Mouse (Mus musculus) E14TG2a.4 (cell line): Measurements from ENCODE around the gene Slc16a1.

Experiments used
- CTCF ChIP-seq: conservative IDR thresholded peaks from 2 replicates; pipeline ENCODE4 v1.5.1; 2014; ENCODE audit warnings: low read length
- POU5F1 ChIP-seq: IDR thresholded peaks from 2 replicates; pipeline ENCODE4 v1.6.1; 2014; ENCODE audit warnings: low read length, borderline replicate concordance

GRCm38 (mm10) chr3:104682671-104683504 lies 44.4 kb downstream of the Slc16a1 start:
- TF ChIP-seq CTCF (peak; percentile 57), POU5F1 (no peak)
